Mouse (Mus musculus): ENCODE data around the gene Serpina3b.
"Not testable (repeated sequence)": the region's sequence is repeated elsewhere in the genome, so short reads cannot be mapped to it uniquely, and the experiment has no call there.

Gene Serpina3b

GRCm38 (mm10) chr12:104127696-104128095, at the start of gene Serpina3b:
Gene Serpina3b, plus strand, starts transcription at chr12:104127996.
- DNase-seq (ENCODE audit: low spot score in 2 of 2): no peak

GRCm38 (mm10) chr12:104090119-104090518, 37.7 kb upstream of the Serpina3b start:
- no peak for DNase-seq (ENCODE audit: low spot score in 2 of 2)

GRCm38 (mm10) chr12:104091303-104091702, 36.5 kb upstream of the Serpina3b start:
- DNase-seq (ENCODE audit: low spot score in 2 of 2): no peak

GRCm38 (mm10) chr12:104100768-104101167, 27.0 kb upstream of the Serpina3b start, which contains the start of gene Serpina5:
Gene Serpina5, plus strand, starts transcription at chr12:104101113.
- DNase-seq (ENCODE audit: low spot score in 2 of 2): no peak

GRCm38 (mm10) chr12:104105847-104106246, 21.9 kb upstream of the Serpina3b start:
- no peak for DNase-seq (ENCODE audit: low spot score in 2 of 2)

- DNase-seq (ENCODE audit: low spot score in 2 of 2): no peak
These were observed 20.9 kb upstream of the Serpina3b start for GRCm38 (mm10) chr12:104106919-104107318.

- no peak for DNase-seq (ENCODE audit: low spot score in 2 of 2)
These were observed 19.3 kb upstream of the Serpina3b start for GRCm38 (mm10) chr12:104108507-104108906.

- DNase-seq (ENCODE audit: low spot score in 2 of 2): not testable (repeated sequence)
These were observed 15.5 kb upstream of the Serpina3b start, which contains the start of gene Serpina3a for GRCm38 (mm10) chr12:104112333-104112732. Gene Serpina3a, plus strand, starts transcription at chr12:104112724.

GRCm38 (mm10) chr12:104114921-104115579, 12.7 kb upstream of the Serpina3b start:
- no peak for DNase-seq (ENCODE audit: low spot score in 2 of 2)

- no peak for DNase-seq (ENCODE audit: low spot score in 2 of 2)
These were observed 4.7 kb upstream of the Serpina3b start for GRCm38 (mm10) chr12:104123097-104123496.

- DNase-seq (ENCODE audit: low spot score in 2 of 2): no peak
These were observed 3.8 kb upstream of the Serpina3b start for GRCm38 (mm10) chr12:104123996-104124395.

- no peak for DNase-seq (ENCODE audit: low spot score in 2 of 2)
These were observed 2.7 kb upstream of the Serpina3b start for GRCm38 (mm10) chr12:104125021-104125560.

- DNase-seq (ENCODE audit: low spot score in 2 of 2): no peak
These were observed 3.2 kb downstream of the Serpina3b start for GRCm38 (mm10) chr12:104131041-104131440.

GRCm38 (mm10) chr12:104138216-104138615, 10.4 kb downstream of the Serpina3b start:
- DNase-seq (ENCODE audit: low spot score in 2 of 2): no peak

GRCm38 (mm10) chr12:104140543-104141103, 12.8 kb downstream of the Serpina3b start:
- no peak for DNase-seq (ENCODE audit: low spot score in 2 of 2)

- no peak for DNase-seq (ENCODE audit: low spot score in 2 of 2)
These were observed 13.7 kb downstream of the Serpina3b start for GRCm38 (mm10) chr12:104141506-104141905.

- DNase-seq (ENCODE audit: low spot score in 2 of 2): no peak
These were observed 14.6 kb downstream of the Serpina3b start for GRCm38 (mm10) chr12:104142427-104142826.

GRCm38 (mm10) chr12:104143286-104143685, 15.5 kb downstream of the Serpina3b start:
- no peak for DNase-seq (ENCODE audit: low spot score in 2 of 2)

- DNase-seq (ENCODE audit: low spot score in 2 of 2): no peak
These were observed 17.8 kb downstream of the Serpina3b start for GRCm38 (mm10) chr12:104145571-104145970.

- DNase-seq (ENCODE audit: low spot score in 2 of 2): no peak
These were observed 24.2 kb downstream of the Serpina3b start for GRCm38 (mm10) chr12:104151989-104152388.

- no peak for DNase-seq (ENCODE audit: low spot score in 2 of 2)
These were observed 25.3 kb downstream of the Serpina3b start for GRCm38 (mm10) chr12:104153041-104153645.

GRCm38 (mm10) chr12:104153656-104154055, 25.9 kb downstream of the Serpina3b start, which contains the start of gene Serpina3c:
Gene Serpina3c, minus strand, starts transcription at chr12:104153870.
- DNase-seq (ENCODE audit: low spot score in 2 of 2): no peak

GRCm38 (mm10) chr12:104174747-104175146, 47.0 kb downstream of the Serpina3b start:
- no peak for DNase-seq (ENCODE audit: low spot score in 2 of 2)

All from spleen, postnatal 10 days (tissue).